Mouse (Mus musculus): ENCODE data around the gene Phex. TPM values are rescaled to one million over a fixed set of nuclear protein-coding genes. Genes with fewer than 3 reads are reported as not detected.

Phex gene
- polyA plus RNA-seq (2021; fragmentation: Nextera tagmentation) = 0.05 and 0.09 TPM in 2 replicates
- long read RNA-seq, experiment 1, partial matches to known transcripts = 0 of 2 reads
- long read RNA-seq, experiment 1, other reads (novel, unspliced or antisense) = 1 of 2 reads
- long read RNA-seq, experiment 2, partial matches to known transcripts = 1 of 1 reads
- long read RNA-seq, experiment 2, other reads (novel, unspliced or antisense) = 0 of 1 reads

GRCm38 (mm10) chrX:157415212-157415611 lies at the start of gene Phex:
Phex (minus strand) TSS chrX:157415312.

Other genes starting within 250 kb of the Phex start
- 101 and 113 TPM in 2 replicates for gene Sms, start 77.0 kb upstream of the Phex start, polyA plus RNA-seq (2021; fragmentation: Nextera tagmentation)
- gene Yy2, start 153.7 kb upstream of the Phex start, polyA plus RNA-seq (2021; fragmentation: Nextera tagmentation) = not detected in 2 replicates
- 7.7 and 7.9 TPM in 2 replicates for gene Mbtps2, start 183.4 kb upstream of the Phex start, polyA plus RNA-seq (2021; fragmentation: Nextera tagmentation)

Data from left cerebral cortex, adult 6 months (tissue).